Mouse (Mus musculus) megakaryocyte, adult 5-6 weeks (primary cell): ENCODE results near the gene Sost. TPM values are rescaled to one million over a fixed set of nuclear protein-coding genes. Genes with fewer than 3 reads are reported as not detected.

Source experiments
- ATAC-seq: 2 replicates; pipeline ENCODE4 v1.8.0; 2016; ENCODE audit warnings: mild to moderate bottlenecking, inconsistent platforms; ENCODE audit not compliant: poor library complexity, severe bottlenecking
- total RNA-seq, 2 experiments: library from RNA; stranded (forward) in 1 of 2; stranded (reverse) in 1 of 2; fragments of 153-499, 151-499 nt in 1 of 2; fragments of 221-1000, 200-1000 nt in 1 of 2; gene quantifications; 2 replicates each; pipeline versions ENCODE4 v1.2.3 to v1.2.4; 2015 to 2017

The Sost gene
- total RNA-seq, 2 experiments from 2014 or later: not detected

- peak; percentile 72 for ATAC-seq
These were observed 17.5 kb upstream of the Sost start, which contains the start of gene Cfap97d1 for GRCm38 (mm10) chr11:101984054-101985025. Cfap97d1 (plus strand) TSS chr11:101984279.

GRCm38 (mm10) chr11:101983431-101983921 lies 16.7 kb upstream of the Sost start:
- ATAC-seq: no peak

DNA sequence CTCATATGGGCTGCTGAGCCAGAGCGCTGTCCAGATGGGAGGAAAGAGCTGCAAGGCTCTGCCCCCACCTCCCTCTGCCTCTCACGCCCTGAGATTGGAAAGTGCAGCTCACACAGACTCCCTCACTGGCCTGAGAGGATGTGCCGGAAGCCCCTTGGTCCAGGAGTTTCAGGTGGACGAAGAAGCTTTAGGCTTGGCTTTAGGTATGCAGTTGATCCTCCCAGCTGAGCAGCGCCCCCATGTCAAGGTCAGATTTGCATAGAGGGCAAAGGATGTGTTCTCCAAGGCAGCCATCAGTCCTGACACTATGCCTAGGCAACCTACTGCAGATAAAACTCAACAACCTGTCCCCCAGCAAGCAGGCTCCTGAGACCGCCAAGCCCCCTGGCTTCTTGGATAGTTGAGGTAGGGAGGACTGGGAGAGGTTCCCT lies 16.2 kb upstream of the Sost start:
- ATAC-seq: no peak

DNA sequence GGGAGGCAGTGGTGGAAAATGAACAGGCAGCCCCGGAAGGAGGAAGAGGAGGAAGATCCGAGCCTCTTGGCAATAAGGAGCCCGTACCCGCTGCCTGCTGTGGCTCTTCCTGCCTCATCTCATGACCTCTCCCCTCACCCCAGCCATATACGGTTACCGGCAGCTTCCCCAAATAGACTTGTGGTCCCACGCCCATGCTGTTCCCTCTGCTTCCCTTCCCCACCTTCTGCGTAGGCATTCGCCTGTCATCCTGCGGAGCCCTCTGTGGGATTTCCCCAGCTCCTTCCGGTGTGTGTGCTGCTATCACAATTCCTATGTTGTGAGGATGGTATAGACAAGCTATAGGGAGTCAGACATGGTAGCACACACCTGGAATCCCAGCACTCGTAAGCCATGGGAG lies 15.0 kb upstream of the Sost start:
- peak; percentile 71 for ATAC-seq

DNA sequence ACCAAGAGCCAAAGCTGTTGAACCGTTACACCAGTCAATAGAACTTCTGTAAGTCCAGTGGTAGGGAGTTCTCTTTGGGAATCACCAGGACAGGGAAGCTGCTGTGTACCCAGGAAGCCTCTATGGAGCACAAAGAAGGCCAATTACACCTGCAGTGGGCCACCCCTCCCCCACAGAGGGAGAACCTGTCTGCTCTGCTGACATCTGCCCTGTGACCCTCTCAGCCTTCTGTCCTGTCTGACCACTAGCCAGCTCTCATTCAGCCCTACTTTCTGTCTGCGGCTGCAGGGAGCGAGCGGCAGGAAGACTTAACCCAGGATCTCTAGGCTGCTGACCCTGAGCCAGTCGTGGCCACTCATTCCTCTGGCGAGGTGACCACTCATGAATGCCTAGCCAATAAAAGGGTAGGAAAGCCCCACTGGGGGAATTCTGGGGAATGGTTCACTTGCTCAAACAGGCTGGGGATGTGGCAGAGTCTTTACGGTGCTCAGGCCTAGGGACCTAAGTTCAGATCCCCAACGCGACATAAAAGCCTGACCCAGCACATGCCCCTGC lies 13.9 kb upstream of the Sost start:
- no peak for ATAC-seq

DNA sequence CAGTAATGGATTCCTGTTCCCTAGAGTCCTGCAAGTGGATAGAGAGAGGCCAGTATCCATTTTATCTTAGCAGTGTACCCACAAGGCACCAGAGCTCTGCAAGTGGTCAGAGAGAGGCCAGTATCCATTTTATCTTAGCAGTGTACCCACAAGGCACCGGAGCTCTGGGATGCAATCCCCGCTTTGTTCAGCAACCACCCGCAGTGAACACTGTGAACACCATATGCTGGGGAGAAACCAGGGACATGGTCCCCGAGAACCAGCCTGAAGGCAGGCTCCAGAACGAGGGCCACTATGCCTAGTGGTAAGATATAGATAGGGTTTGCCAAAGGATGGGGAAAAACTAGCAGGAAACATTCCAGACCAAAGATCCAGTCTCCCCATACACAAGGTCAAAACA lies 12.3 kb upstream of the Sost start:
- ATAC-seq: no peak

DNA sequence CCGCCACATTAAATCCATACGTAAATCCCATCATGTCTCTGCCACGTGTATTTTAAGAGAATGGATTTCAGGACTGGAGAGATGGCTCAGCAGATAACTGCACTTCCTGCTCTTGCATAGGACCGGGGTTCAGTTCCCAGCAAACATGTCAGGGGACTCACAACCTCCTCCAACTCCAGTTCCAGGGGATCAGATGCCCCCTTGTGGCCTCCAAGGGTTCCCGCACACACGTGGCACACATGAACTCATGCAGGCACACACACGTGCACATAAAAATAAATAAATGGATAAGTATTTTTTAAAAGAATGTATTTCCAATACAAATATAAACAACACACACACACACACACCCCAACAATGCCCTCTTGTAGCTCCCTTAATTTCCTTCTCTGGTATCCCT lies 10.1 kb upstream of the Sost start:
- no peak for ATAC-seq

DNA sequence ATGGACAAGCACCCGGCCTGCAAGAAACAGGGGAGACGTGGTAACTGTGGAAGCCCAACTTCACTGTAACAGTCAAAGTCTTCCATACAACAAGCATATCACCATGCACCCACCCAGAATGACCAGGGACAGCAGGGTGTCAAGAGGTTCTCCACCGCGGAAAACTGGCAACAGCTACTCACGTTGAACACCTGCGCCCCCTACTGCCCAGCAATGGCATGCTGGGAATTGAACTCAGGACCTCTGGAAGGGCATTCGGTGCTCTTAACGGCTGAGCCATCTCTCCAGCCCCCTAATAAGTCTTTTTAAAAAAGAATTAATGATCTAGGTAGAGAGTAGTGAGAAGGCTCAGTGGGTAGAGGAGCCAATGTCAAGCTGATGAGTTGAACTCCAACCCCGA lies 8.1 kb upstream of the Sost start:
- ATAC-seq: no peak

GRCm38 (mm10) chr11:101974181-101974580 lies 7.4 kb upstream of the Sost start:
- ATAC-seq: no peak

GRCm38 (mm10) chr11:101973496-101973895 lies 6.7 kb upstream of the Sost start:
- ATAC-seq: no peak

DNA sequence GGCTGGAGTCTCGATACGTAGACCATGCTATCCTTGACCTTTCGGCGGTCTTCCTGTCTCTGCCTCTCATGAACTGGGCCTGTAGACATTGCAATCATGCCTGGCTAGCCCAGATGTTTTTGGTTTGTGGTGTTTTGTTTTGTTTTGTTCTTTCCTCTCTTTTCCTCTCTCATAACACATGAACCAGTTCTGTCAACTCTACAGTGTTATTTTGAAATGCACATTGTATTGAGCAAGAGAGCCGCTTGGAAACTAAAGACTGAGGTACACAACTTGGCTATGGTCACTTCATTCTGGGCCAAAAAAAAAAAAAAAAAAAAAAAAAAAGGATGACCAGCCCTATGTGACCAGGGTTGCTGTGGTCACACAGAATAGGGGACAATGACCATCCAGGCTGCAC lies 5.8 kb upstream of the Sost start:
- no peak for ATAC-seq

DNA sequence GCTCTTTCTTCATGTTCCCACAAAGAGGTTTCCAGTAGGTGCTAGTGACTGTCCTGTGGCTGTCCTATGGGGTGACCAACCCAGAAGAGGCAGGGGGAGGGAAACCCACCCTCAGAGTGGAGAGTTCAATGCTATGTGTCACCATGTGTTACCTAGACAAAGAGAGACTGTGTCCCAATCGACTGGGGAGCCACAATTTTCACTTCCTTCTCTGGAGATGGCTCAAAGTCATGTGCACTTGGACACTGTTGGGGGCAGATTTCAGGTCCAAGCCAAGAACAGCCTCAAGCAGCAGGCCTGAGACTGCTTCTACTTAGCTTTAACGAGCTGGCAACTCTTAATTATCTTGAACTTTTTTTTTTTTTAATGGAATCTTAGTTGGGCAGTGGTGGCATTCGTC lies 5.3 kb upstream of the Sost start:
- ATAC-seq: peak; percentile 85

DNA sequence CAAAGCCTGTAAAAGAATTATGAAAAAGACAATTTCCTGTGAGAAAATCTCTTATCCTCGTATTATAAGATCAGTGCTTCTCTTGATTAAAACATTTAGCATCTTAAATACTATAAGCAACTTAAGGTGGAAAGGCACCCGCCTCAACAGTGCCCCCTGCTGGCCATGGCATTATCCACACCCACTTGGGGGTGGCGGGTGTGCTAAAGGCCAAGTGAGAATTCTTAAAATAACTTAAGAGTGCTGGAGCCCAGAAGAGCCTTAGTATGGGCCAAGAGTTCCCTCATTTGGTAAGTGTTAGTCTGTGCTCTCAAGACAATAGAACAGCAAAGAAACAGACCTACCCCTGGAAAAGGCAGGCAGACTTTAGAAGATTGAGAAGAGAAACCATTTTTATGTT lies 4.6 kb upstream of the Sost start:
- ATAC-seq: peak; percentile 31; the same call in 1 of the 2 replicates

DNA sequence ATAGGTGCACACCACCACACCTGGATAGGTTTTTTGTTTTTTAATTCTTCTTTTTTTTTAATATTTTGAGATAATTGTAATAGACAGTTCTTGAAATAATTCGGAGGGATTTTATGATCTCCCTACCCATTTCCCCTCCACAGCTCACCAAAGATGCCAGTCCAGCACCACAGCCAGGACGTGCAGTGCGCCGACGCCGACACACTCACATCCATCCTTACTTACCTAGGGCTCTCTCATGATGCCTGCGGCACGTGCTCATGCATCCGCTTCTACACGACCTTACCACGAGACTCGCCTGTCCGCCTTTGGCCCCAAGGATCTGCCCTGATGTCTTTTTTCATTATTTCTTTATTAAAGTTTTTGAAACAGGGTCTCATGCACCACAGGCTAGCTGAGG lies 3.0 kb upstream of the Sost start:
- no peak for ATAC-seq

DNA sequence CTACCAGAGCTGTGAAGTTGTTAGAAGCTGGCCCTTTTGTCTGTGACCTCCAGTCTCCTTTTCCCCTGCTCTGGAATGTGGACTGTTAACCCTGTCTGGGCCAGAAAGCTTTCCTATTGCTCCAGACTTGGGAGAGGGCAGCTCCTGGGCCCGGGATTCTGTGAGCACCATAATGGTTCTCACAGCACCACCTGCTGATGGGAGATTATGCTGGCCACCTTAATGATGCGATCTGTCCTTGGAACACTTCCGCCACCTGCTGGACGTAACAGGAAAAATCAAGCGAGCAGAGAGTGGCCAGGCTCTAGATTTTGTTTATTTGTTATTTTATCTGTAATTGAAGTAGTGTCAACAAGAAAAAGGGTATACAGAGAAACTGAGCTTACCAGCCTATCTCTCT lies 2.0 kb upstream of the Sost start:
- peak; percentile 62 for ATAC-seq

- ATAC-seq: no peak
These were observed 1.5 kb upstream of the Sost start for GRCm38 (mm10) chr11:101968311-101968710.

GRCm38 (mm10) chr11:101965553-101965952 lies 1.3 kb downstream of the Sost start:
- ATAC-seq: no peak

GRCm38 (mm10) chr11:101964647-101965046 lies 2.2 kb downstream of the Sost start:
- no peak for ATAC-seq

GRCm38 (mm10) chr11:101963473-101964291 lies 3.1 kb downstream of the Sost start:
- no peak for ATAC-seq

DNA sequence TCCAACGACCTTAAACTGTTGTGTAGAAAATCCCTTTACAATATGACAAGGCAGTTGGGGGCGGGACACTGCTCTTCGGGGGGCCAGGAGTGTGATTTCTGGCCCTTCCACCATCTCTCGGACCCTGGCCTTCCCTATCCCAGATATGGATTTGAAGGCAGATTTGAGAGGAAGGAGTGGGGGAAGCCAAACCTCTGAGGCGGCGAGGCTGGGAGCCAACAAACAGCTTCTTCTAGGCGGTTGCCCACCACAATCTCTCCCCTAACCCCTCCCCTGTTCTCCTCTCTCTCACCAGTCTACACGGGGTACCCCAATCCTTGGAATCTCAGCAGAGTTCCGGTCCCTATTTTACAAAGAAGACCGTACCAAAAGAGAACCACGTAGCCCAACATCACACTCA lies 3.8 kb downstream of the Sost start:
- ATAC-seq: no peak

DNA sequence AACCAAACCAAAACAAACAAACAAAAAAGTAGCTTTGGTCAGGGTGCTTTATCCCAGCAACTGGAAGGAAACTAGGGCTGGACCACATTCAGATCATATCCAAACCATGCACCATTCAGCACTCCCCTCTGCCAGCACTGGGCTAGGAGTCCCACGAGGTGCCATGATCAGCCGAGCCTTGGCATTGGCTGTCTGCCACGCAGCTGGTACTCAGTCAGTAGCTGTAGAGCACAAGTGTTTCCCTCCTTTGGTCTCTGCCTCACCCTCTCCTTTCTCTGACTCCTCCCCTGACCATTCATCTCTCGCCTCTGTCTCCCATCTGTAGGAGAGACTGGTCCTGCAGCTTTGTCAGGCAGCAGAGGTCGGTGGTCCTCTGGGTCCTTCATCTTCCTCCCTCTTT lies 9.3 kb downstream of the Sost start:
- no peak for ATAC-seq
